Mouse (Mus musculus) neural tube, embryonic 14.5 days (tissue): ENCODE results near the gene Klhl3. TPM values are rescaled to one million over a fixed set of nuclear protein-coding genes. Genes with fewer than 3 reads are reported as not detected.
A peak's percentile ranks its signal among the peaks of the same experiment; 100 is the strongest.

Source experiments
- ATAC-seq: fragments of 200-750 bp; cut with Nextera tagmentation; 2 replicates; pipeline ENCODE4 v1.8.0; 2017; ENCODE audit warnings: low read depth, mild to moderate bottlenecking, moderate TSS enrichment, moderate library complexity
- H3K27ac ChIP-seq: fragments of 300-500 bp; sonication (generic); 2 replicates; pipeline ENCODE4 v1.5.1; 2014; ENCODE audit warnings: low read depth, mild to moderate bottlenecking, control low read depth, low read length, moderate library complexity, mixed read lengths
- H3K27me3 ChIP-seq: fragments of 300-500 bp; sonication (generic); 2 replicates; pipeline ENCODE4 v1.6.1; 2014; ENCODE audit warnings: low read length; ENCODE audit not compliant: control insufficient read depth, insufficient read depth
- H3K36me3 ChIP-seq: fragments of 300-500 bp; sonication (generic); 2 replicates; pipeline ENCODE4 v1.6.1; 2014; ENCODE audit warnings: low read length, mixed read lengths; ENCODE audit not compliant: control insufficient read depth, insufficient read depth
- H3K4me1 ChIP-seq: fragments of 300-500 bp; sonication (generic); 2 replicates; pipeline ENCODE4 v1.6.1; 2014; ENCODE audit warnings: low read length; ENCODE audit not compliant: control insufficient read depth, insufficient read depth
- H3K4me2 ChIP-seq: fragments of 300-500 bp; sonication (generic); 2 replicates; pipeline ENCODE4 v1.6.1; 2014; ENCODE audit warnings: mild to moderate bottlenecking, low read depth, low read length, control low read depth
- H3K4me3 ChIP-seq: fragments of 300-500 bp; sonication (generic); 2 replicates; pipeline ENCODE4 v1.5.1; 2014; ENCODE audit warnings: low read depth, low read length, control low read depth, mixed read lengths
- H3K9ac ChIP-seq: fragments of 300-500 bp; sonication (generic); replicated peaks from 2 replicates; pipeline ENCODE4 v1.6.1; 2014; ENCODE audit warnings: low read depth, mild to moderate bottlenecking, control low read depth, low read length, mixed read lengths
- H3K9me3 ChIP-seq: fragments of 300-500 bp; sonication (generic); 2 replicates; pipeline ENCODE4 v1.6.1; 2016; ENCODE audit warnings: low read length; ENCODE audit not compliant: control insufficient read depth
- WGBS: fragments of 180-500 bp; shearing (Covaris S2); extraction: QIAGEN DNeasy Blood & Tissue Kit; methylation state at CpG from one replicate; pipeline ENCODE4 v1.1.7; 2014; 5-methylcytosine and 5-hydroxymethylcytosine counted together
- polyA plus RNA-seq: library from polyadenylated mRNA; unstranded; fragments of >200 nt; fragmentation: Nextera tagmentation; extraction: Ambion mirVana; gene quantifications from 2 replicates; pipeline ENCODE4 v1.2.1, GENCODE M21; 2014

Klhl3 gene
- polyA plus RNA-seq, 1 experiment from 2014 or later, result 17.6 TPM

DNA sequence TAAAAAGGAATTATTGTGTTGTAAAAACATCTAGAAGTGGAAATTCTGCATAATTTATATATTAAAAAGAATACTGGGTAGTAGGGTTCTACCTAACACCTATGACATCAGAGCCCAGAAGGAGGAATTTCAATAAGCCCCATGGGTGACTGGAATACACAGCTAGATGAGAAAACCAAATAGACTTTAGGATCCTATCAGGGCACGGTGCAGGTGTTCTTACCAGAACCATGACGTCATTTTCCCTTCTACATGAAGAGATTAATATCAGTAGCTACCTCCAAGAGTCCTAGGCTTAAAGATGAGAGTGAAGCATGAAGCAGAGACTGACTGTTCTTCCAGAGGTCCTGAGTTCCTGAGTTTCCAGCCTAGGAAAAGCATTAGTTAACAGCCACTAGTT lies 3.4 kb upstream of the Klhl3 start:
- ATAC-seq, result no peak
- Histone ChIP-seq H3K4me1 (peaks cover 12% of the 10 kb centered on the region), H3K36me3 (no peaks in the 10 kb centered on the region), H3K9ac (no peak overlapping the region), H3K4me2 (no peak overlapping the region), H3K27me3 (no peaks in the 10 kb centered on the region), H3K9me3 (no peaks in the 10 kb centered on the region), H3K4me3 (no peak overlapping the region), H3K27ac (no peak overlapping the region)
- 93% methylated on average over 2 of the region's 2 CpGs for WGBS

DNA sequence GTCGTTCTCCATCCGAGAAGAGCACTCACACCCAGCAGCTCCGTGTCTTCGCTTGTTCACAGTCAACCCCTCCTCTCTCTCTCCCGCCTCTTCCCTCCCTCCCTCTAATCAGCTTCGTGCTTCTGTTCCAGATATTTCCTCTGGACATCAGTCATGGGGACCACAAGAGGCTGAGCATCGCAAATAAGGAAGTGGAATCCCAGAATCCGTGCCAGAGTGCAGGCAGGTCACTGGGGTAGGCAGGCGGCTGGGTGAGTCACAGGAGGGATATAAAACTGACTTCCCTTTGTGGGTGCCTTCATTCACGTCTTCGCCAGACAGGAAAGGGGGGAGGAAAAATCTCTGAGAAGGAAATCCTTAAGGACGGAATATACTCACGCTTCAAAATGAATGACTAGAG lies 1.8 kb upstream of the Klhl3 start:
- H3K27me3 ChIP-seq, result no peaks in the 10 kb centered on the region
- no peak for ATAC-seq
- H3K9ac ChIP-seq, result no peak overlapping the region
- H3K4me3 ChIP-seq, result no peak overlapping the region
- WGBS, result 60% methylated on average over 13 of the region's 13 CpGs
- H3K4me1 ChIP-seq, result peaks cover 17% of the 10 kb centered on the region
- no peak overlapping the region for H3K4me2 ChIP-seq
- no peak overlapping the region for H3K27ac ChIP-seq
- no peaks in the 10 kb centered on the region for H3K9me3 ChIP-seq
- H3K36me3 ChIP-seq, result no peaks in the 10 kb centered on the region

DNA sequence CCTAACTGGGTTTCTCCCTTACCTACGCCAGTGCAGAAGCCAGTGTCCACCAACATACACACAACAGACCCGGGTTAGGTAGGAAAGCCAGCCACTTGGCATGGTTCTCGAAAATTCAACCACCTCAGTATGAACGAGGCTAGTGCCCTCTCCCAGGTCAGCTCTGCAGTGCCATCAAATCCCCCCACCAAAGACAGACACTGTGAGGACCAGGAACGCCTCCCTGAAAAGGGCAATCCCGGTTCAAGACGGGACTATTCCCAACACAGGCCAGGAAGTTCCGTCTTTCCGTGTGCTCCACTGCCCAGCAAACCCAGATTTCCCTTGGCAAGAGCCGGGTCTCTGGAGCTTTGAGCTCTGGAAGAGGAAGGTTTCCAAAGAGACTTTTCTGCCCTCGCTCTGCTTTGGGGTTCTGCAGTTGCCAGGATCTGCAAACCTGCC lies 771 bp downstream of the Klhl3 start:
- H3K4me3 ChIP-seq, result peak overlapping the region; percentile 44
- ATAC-seq, result 0 out of 2 replicates have a peak, but pooled peaks have one; percentile 4
- WGBS, result 16% methylated on average over 11 of the region's 11 CpGs
- no peaks in the 10 kb centered on the region for H3K27me3 ChIP-seq
- H3K4me2 ChIP-seq, result peak overlapping the region; percentile 90
- H3K9me3 ChIP-seq, result no peaks in the 10 kb centered on the region
- H3K4me1 ChIP-seq, result peaks cover 17% of the 10 kb centered on the region
- H3K27ac ChIP-seq, result peak overlapping the region; percentile 92
- H3K36me3 ChIP-seq, result no peaks in the 10 kb centered on the region
- H3K9ac ChIP-seq, result peak overlapping the region; percentile 67

DNA sequence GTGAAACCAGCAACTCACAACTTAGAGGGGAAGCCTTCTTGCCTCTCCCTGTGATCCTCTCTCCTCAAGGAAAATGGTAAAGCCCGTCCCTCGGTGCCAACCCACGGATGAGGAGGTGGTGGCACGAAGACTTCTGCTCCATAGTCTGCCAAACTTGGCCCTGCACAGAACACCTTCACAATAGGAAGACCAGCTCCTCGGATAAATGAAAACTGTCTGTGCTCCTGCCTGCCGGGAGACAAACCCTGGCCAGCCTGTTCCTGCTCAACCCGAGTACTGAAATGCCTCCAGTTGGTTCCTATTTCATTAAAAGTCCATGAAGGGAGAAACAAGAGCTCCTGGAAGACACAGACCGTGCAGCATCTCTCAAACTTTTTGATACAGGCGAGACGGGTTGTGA lies 1.2 kb downstream of the Klhl3 start:
- peak overlapping the region; percentile 90 for H3K4me2 ChIP-seq
- H3K9me3 ChIP-seq, result no peaks in the 10 kb centered on the region
- H3K27ac ChIP-seq, result no peak overlapping the region; the same call in 1 of the 2 replicates
- ATAC-seq, result no peak
- no peaks in the 10 kb centered on the region for H3K27me3 ChIP-seq
- peak overlapping the region; percentile 67 for H3K9ac ChIP-seq
- 72% methylated on average over 10 of the region's 10 CpGs for WGBS
- H3K4me3 ChIP-seq, result peak overlapping the region; percentile 44
- H3K36me3 ChIP-seq, result no peaks in the 10 kb centered on the region
- H3K4me1 ChIP-seq, result peaks cover 17% of the 10 kb centered on the region

DNA sequence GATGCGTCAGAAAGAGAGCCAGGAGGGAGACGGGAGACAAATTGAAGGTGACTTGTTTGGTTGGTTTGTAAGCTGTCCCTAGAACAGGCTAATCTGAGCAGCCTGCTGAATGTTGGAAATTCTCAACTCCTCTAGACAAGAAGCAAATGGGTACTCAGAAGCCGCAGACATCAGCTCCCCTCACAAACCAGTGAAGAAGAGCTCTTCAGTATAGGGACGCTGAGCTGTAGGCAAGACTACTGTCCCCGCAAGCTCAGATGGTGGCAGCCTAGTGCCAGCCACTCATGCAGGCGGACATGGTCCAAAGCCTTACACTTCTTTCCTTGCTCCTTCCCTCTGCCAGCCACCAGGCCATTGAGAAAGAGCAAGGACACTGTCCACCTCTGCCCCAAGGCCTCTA lies 2.1 kb downstream of the Klhl3 start:
- Histone ChIP-seq H3K27me3 (no peaks in the 10 kb centered on the region), H3K9me3 (no peaks in the 10 kb centered on the region), H3K9ac (no peak overlapping the region), H3K27ac (no peak overlapping the region), H3K36me3 (no peaks in the 10 kb centered on the region), H3K4me3 (no peak overlapping the region), H3K4me1 (peaks cover 17% of the 10 kb centered on the region), H3K4me2 (no peak overlapping the region)
- no peak for ATAC-seq
- 97% methylated on average over 6 of the region's 6 CpGs for WGBS

DNA sequence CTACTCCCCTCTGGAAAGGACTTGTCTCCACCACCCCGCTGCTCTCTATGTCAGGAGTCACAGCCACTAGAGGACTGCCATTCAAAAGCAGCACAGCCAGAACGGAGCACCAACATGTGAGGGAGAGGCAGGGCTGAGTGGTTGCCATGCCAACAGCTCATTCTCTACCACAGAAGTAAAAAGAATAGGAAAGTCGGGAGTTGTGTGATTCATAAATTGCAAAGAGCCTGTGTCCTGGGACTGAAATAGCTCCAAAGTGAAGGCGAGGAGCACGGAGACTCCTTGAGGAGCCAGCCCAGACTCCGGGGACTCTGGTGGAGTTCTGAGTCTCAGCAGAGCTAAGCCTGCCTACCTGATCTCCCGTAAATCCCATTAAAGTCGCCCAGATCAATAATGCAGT lies 22.7 kb downstream of the Klhl3 start:
- Histone ChIP-seq H3K9ac (no peak overlapping the region), H3K4me3 (no peak overlapping the region), H3K4me1 (peaks cover 4% of the 10 kb centered on the region; the same call in 1 of the 2 replicates), H3K9me3 (no peaks in the 10 kb centered on the region), H3K36me3 (no peaks in the 10 kb centered on the region), H3K4me2 (no peak overlapping the region), H3K27me3 (no peaks in the 10 kb centered on the region), H3K27ac (peak overlapping the region; percentile 55; the same call in 1 of the 2 replicates)
- WGBS, result 19% methylated on average over 8 of the region's 8 CpGs
- ATAC-seq, result peak; percentile 74

DNA sequence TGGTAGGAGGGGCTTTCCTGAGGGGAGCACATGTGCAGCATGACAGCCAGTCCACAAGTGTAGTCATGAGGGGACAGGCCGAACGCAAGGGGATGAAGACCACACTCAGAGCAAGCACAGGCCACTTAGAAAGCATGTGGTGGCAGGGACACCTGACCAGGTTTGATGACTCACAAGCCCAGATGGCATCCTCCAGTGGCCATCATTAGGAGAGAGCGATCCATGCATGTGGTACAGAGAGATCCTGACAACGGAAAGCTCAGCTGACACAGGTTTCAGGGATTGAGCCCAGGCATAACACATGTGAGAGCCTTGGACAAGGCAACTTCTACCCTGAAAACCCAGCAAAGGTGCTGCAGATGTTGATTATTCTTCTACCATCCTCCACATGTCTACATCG lies 29.0 kb downstream of the Klhl3 start:
- Histone ChIP-seq H3K9me3 (no peaks in the 10 kb centered on the region), H3K27ac (no peak overlapping the region), H3K27me3 (no peaks in the 10 kb centered on the region), H3K4me3 (no peak overlapping the region), H3K36me3 (peaks cover 7% of the 10 kb centered on the region; the same call in 1 of the 2 replicates), H3K4me1 (no peaks in the 10 kb centered on the region), H3K9ac (no peak overlapping the region), H3K4me2 (no peak overlapping the region)
- ATAC-seq, result no peak
- 88% methylated on average over 5 of the region's 5 CpGs for WGBS

DNA sequence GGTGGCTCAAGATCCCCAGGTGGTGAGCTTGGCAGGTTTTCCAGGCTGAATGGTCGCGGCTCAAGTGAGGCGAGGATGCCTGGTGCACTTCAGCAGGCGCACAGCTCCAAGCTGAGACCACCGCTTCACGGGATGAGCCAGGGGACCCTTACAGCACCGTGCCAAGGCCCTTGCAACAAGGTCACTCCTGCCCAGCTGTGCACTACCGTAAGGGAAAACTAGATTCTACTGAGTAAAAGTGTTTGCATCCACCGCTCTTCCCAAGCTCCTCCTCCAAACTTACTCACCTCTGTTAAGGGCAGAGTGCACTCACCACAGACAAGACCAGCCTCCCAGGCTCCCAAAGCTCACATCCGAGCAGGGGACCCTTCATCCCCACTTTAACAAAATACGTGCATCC lies 29.9 kb downstream of the Klhl3 start:
- no peak overlapping the region for H3K9ac ChIP-seq
- ATAC-seq, result no peak
- peaks cover 7% of the 10 kb centered on the region; the same call in 1 of the 2 replicates for H3K36me3 ChIP-seq
- H3K9me3 ChIP-seq, result no peaks in the 10 kb centered on the region
- H3K27ac ChIP-seq, result no peak overlapping the region
- no peak overlapping the region for H3K4me2 ChIP-seq
- H3K4me1 ChIP-seq, result no peaks in the 10 kb centered on the region
- no peak overlapping the region for H3K4me3 ChIP-seq
- WGBS, result 81% methylated on average over 11 of the region's 11 CpGs
- no peaks in the 10 kb centered on the region for H3K27me3 ChIP-seq

DNA sequence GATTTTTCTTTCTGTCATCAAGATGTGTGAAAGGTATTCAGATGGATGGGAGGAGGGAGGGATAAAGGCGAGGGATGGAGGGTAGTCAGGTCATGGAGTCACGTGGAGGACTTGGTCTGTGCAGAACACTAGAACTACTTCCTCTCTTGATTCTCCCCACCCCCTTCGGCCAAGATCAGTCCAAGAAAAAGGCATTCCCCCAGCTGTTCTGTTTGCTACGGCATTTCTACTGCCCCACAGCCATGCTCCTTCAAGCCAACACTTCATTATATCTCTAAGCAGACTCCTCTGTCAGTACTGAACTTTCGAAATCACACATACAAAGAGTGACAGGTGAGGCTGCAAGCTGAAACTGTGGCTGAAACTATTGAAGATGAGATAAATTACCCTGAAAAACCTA lies 30.3 kb downstream of the Klhl3 start:
- 80% methylated on average over 5 of the region's 5 CpGs for WGBS
- Histone ChIP-seq H3K4me1 (no peaks in the 10 kb centered on the region), H3K27me3 (no peaks in the 10 kb centered on the region), H3K9me3 (no peaks in the 10 kb centered on the region), H3K4me3 (no peak overlapping the region), H3K9ac (no peak overlapping the region), H3K4me2 (no peak overlapping the region), H3K27ac (no peak overlapping the region), H3K36me3 (peaks cover 7% of the 10 kb centered on the region; the same call in 1 of the 2 replicates)
- ATAC-seq, result no peak
